Mouse (Mus musculus) C2C12 (cell line): ENCODE results near the gene Polr2i.
A peak's percentile ranks its signal among the peaks of the same experiment; 100 is the strongest.

ENCODE experiments used
- CEBPB ChIP-seq: IDR thresholded peaks from one replicate; pipeline ENCODE4 v1.6.1; 2011; ENCODE audit warnings: low read depth, mild to moderate bottlenecking, control low read depth, moderate library complexity
- CTCF ChIP-seq: IDR thresholded peaks from one replicate; pipeline ENCODE4 v1.5.1; 2011; ENCODE audit not compliant: control insufficient read depth, insufficient read depth, insufficient read length
- USF1 ChIP-seq: IDR thresholded peaks from one replicate; pipeline ENCODE4 v1.6.1; 2011; ENCODE audit warnings: low read depth, mild to moderate bottlenecking, control low read depth, moderate library complexity

- TF ChIP-seq CTCF: peak; percentile 93
- TF ChIP-seq CEBPB: no peak
- TF ChIP-seq USF1: no peak
Observed at GRCm38 (mm10) chr7:30216723-30217151, 15.0 kb upstream of the Polr2i start.
